Mouse (Mus musculus): ENCODE results near the gene Tceal8.

GRCm38 (mm10) chrX:136213396-136213795, 41.3 kb upstream of the Tceal8 start:
- TF ChIP-seq POLR2A (IDR thresholded peaks at IDR 0.05; ENCODE audit: extremely low read depth, insufficient read depth, low read length) (no peak), CTCF (IDR thresholded peaks at IDR 0.05; ENCODE audit: extremely low read depth, insufficient read depth, low read length) (no peak)

All from cortical plate, adult 2 months (tissue).